Mouse (Mus musculus) liver, embryonic 12.5 days (tissue): ENCODE results near the gene Nkx6-1. TPM values are rescaled to one million over a fixed set of nuclear protein-coding genes. Genes with fewer than 3 reads are reported as not detected.

Experiments used
- ATAC-seq: fragments of 200-750 bp; cut with Nextera tagmentation; 2 replicates; pipeline ENCODE4 v1.8.0; 2017; ENCODE audit warnings: moderate number of reproducible peaks, mild to moderate bottlenecking, moderate library complexity
- H3K27ac ChIP-seq: fragments of 300-500 bp; sonication (generic); 2 replicates; pipeline ENCODE4 v1.5.1; 2016; ENCODE audit warnings: mild to moderate bottlenecking
- H3K27me3 ChIP-seq: fragments of 300-500 bp; sonication (generic); replicated peaks from 2 replicates; pipeline ENCODE4 v1.6.1; 2016; ENCODE audit warnings: mild to moderate bottlenecking, moderate library complexity
- H3K36me3 ChIP-seq: fragments of 300-500 bp; sonication (generic); 2 replicates; pipeline ENCODE4 v1.6.1; 2016; ENCODE audit warnings: mild to moderate bottlenecking, moderate library complexity
- H3K4me1 ChIP-seq: fragments of 300-500 bp; sonication (generic); 2 replicates; pipeline ENCODE4 v1.6.1; 2016
- H3K4me2 ChIP-seq: fragments of 300-500 bp; sonication (generic); 2 replicates; pipeline ENCODE4 v1.6.1; 2016; ENCODE audit warnings: mild to moderate bottlenecking, moderate library complexity
- H3K4me3 ChIP-seq: fragments of 300-500 bp; sonication (generic); 2 replicates; pipeline ENCODE4 v1.5.1; 2016; ENCODE audit warnings: mild to moderate bottlenecking, moderate library complexity
- H3K9ac ChIP-seq: fragments of 300-500 bp; sonication (generic); 2 replicates; pipeline ENCODE4 v1.6.1; 2016; ENCODE audit warnings: mild to moderate bottlenecking, moderate library complexity
- H3K9me3 ChIP-seq: fragments of 300-500 bp; sonication (generic); replicated peaks from 2 replicates; pipeline ENCODE4 v1.6.1; 2016; ENCODE audit warnings: mild to moderate bottlenecking, moderate library complexity
- WGBS: fragments of 180-500 bp; shearing (Covaris S2); methylation state at CpG from one replicate; pipeline ENCODE4 v1.1.7; 2016; ENCODE audit not compliant: insufficient replicate concordance; 5-methylcytosine and 5-hydroxymethylcytosine counted together
- polyA plus RNA-seq: library from polyadenylated mRNA; unstranded; fragments of >200 nt; fragmentation: Nextera tagmentation; extraction: Ambion mirVana; gene quantifications from 2 replicates; pipeline ENCODE4 v1.2.1, GENCODE M21; 2016

The Nkx6-1 gene
- polyA plus RNA-seq, 1 experiment from 2014 or later, result 0.11 TPM

- Histone ChIP-seq H3K27ac (no peak overlapping the region), H3K9me3 (no peaks in the 10 kb centered on the region), H3K36me3 (no peaks in the 10 kb centered on the region), H3K27me3 (peaks cover 98% of the 10 kb centered on the region), H3K4me2 (no peak overlapping the region), H3K4me1 (peaks cover 2% of the 10 kb centered on the region; the same call in 1 of the 2 replicates), H3K9ac (no peak overlapping the region), H3K4me3 (no peak overlapping the region)
- WGBS, result 3% methylated on average over 21 of the region's 21 CpGs
- ATAC-seq, result no peak
Observed at GRCm38 (mm10) chr5:101658188-101658983, 6.4 kb downstream of the Nkx6-1 start.

DNA sequence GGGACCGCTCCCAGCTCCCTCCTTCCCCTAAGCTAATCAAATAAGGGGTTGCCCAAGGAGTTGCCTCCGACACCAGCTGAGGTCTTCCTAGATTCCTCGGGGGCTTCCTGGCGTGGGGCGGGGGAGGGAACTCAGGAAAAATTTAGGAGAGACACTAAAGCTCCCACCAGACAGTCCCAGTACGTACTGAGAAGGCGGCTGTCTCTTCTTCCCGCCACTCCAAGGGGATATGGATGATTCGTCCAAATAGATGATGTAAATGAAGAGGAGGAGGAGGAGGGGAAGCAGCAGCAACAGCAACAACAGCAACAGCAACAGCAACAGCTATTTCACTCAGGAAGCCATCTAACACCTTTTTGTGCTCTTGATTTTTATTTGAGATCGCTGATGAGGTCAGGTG lies 7.1 kb downstream of the Nkx6-1 start:
- no peak overlapping the region for H3K27ac ChIP-seq
- WGBS, result 4% methylated on average over 10 of the region's 10 CpGs
- no peak overlapping the region for H3K4me3 ChIP-seq
- no peaks in the 10 kb centered on the region for H3K36me3 ChIP-seq
- no peak for ATAC-seq
- H3K9ac ChIP-seq, result no peak overlapping the region
- peaks cover 97% of the 10 kb centered on the region for H3K27me3 ChIP-seq
- H3K4me1 ChIP-seq, result no peaks in the 10 kb centered on the region
- no peak overlapping the region for H3K4me2 ChIP-seq
- no peaks in the 10 kb centered on the region for H3K9me3 ChIP-seq

GRCm38 (mm10) chr5:101656107-101656506 lies 8.7 kb downstream of the Nkx6-1 start:
- ATAC-seq, result no peak
- WGBS, result 32% methylated on average over 3 of the region's 3 CpGs
- H3K4me1 ChIP-seq, result no peaks in the 10 kb centered on the region
- H3K4me2 ChIP-seq, result no peak overlapping the region
- H3K27ac ChIP-seq, result no peak overlapping the region
- peaks cover 85% of the 10 kb centered on the region for H3K27me3 ChIP-seq
- no peaks in the 10 kb centered on the region for H3K36me3 ChIP-seq
- no peaks in the 10 kb centered on the region for H3K9me3 ChIP-seq
- no peak overlapping the region for H3K4me3 ChIP-seq
- no peak overlapping the region for H3K9ac ChIP-seq

GRCm38 (mm10) chr5:101655418-101655817 lies 9.4 kb downstream of the Nkx6-1 start:
- Histone ChIP-seq H3K4me3 (no peak overlapping the region), H3K27me3 (peaks cover 84% of the 10 kb centered on the region), H3K4me1 (no peaks in the 10 kb centered on the region), H3K36me3 (no peaks in the 10 kb centered on the region), H3K27ac (no peak overlapping the region), H3K9me3 (no peaks in the 10 kb centered on the region), H3K9ac (no peak overlapping the region), H3K4me2 (no peak overlapping the region)
- no peak for ATAC-seq
- WGBS, result 47% methylated on average over 7 of the region's 7 CpGs

GRCm38 (mm10) chr5:101647726-101648686 lies 16.8 kb downstream of the Nkx6-1 start:
- no peak overlapping the region for H3K4me2 ChIP-seq
- H3K4me3 ChIP-seq, result no peak overlapping the region
- no peaks in the 10 kb centered on the region for H3K36me3 ChIP-seq
- H3K27ac ChIP-seq, result no peak overlapping the region
- no peak overlapping the region for H3K9ac ChIP-seq
- H3K9me3 ChIP-seq, result no peaks in the 10 kb centered on the region
- ATAC-seq, result no peak
- H3K27me3 ChIP-seq, result peaks cover 71% of the 10 kb centered on the region
- WGBS, result 6% methylated on average over 51 of the region's 53 CpGs
- no peaks in the 10 kb centered on the region for H3K4me1 ChIP-seq

DNA sequence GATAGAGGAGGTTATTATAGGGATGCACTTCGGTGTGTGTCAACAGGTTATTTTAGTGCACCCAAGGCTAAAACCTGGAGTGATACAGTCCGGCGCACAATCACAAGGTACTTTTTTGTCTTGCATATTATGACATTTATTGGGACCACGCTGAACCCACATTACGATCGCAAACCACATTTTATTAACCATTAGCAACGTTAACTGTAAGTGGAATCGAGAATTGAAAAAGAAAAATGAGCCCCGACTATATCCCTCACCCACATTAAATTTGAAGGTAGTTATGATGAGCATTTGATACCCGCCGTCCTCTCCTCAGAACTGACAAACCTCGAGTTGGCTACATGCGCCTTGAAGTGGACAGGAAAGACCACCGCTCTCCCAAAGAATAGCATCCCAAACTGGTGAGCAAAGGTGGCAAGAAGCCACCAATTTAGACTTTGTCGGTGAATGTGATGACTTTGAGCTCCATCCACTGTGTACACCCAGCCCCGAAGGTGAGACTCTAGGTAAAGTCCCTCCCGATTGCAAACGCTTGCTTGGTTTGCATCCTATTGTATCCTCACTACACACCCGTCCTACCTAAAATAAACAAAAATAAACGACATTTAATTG lies 17.7 kb downstream of the Nkx6-1 start:
- Histone ChIP-seq H3K4me1 (no peaks in the 10 kb centered on the region), H3K4me3 (no peak overlapping the region), H3K27ac (no peak overlapping the region), H3K27me3 (peaks cover 77% of the 10 kb centered on the region), H3K9ac (no peak overlapping the region), H3K4me2 (no peak overlapping the region), H3K9me3 (no peaks in the 10 kb centered on the region), H3K36me3 (no peaks in the 10 kb centered on the region)
- ATAC-seq, result no peak
- WGBS, result 37% methylated on average over 20 of the region's 20 CpGs

GRCm38 (mm10) chr5:101645071-101645470 lies 19.7 kb downstream of the Nkx6-1 start:
- H3K27me3 ChIP-seq, result peaks cover 64% of the 10 kb centered on the region
- no peak overlapping the region for H3K4me2 ChIP-seq
- WGBS, result 70% methylated on average over 8 of the region's 8 CpGs
- H3K9me3 ChIP-seq, result no peaks in the 10 kb centered on the region
- no peak overlapping the region for H3K27ac ChIP-seq
- no peaks in the 10 kb centered on the region for H3K36me3 ChIP-seq
- H3K4me3 ChIP-seq, result no peak overlapping the region
- H3K4me1 ChIP-seq, result no peaks in the 10 kb centered on the region
- ATAC-seq, result no peak
- no peak overlapping the region for H3K9ac ChIP-seq

DNA sequence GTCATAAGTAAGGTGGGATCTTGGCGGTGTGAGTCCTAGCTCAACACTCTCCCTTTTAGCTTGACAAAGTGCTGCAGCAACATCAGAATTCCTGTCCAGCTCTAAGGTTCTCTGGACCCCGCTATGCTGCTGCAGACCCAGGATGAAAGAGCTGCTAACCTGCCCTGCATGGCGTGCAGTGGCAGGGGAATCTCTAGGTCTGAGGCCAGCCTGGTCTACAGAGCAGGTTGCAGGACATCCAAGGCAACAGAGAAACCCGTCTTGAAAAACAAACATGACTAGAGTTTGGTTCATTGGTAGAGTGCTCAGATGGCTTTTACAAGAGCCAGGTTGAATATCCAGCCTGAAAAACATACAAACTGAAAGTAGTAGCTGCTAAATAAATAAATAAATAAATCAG lies 26.7 kb downstream of the Nkx6-1 start:
- H3K9me3 ChIP-seq, result no peaks in the 10 kb centered on the region
- H3K4me3 ChIP-seq, result no peak overlapping the region
- H3K9ac ChIP-seq, result no peak overlapping the region
- ATAC-seq, result no peak
- no peaks in the 10 kb centered on the region for H3K36me3 ChIP-seq
- no peak overlapping the region for H3K27ac ChIP-seq
- no peaks in the 10 kb centered on the region for H3K4me1 ChIP-seq
- no peak overlapping the region for H3K4me2 ChIP-seq
- H3K27me3 ChIP-seq, result peaks cover 9% of the 10 kb centered on the region
- WGBS, result 71% methylated on average over 4 of the region's 4 CpGs

Other genes starting within 250 kb of the Nkx6-1 start
- 0.42 and 0.68 TPM in 2 replicates for gene Cds1, start 100.1 kb upstream of the Nkx6-1 start, polyA plus RNA-seq